ENCODE assay signal across 15 mouse cellular contexts in the genomic region with DNA sequence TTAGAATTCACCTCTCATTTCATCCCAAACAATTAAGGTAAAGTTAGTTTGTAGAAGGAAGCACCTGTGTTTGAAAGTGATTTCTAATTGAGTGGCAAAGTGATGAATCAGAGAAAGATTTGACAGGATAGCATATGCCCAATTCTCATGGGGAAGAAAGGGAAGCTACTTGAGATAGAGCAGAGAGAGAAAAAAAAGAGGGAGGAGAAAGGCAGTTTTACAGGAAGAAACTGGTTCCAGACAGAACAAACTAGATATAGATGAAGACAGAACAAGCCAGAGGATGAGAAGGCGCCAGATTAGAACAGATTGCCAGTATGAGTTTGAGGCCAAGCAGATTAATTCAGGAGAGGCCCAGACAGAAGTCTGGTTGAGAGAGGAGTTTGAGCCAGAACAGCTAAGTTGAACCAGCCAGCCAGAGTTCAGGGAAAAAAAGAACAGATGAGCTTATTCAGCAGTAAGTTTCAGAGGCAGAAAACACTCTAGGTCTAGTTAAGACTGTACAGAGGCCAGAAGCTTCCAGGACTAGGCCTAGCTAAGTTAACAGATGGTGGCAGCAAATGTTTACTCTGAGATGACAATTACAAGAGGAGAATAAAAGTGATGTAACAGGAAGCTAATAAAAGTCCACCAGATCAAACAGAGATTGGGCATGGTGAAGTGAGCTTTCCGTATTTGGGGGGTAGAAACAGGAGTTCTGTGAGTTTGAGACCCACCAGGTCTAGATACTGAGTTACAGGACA. TPM values are rescaled to one million over a fixed set of nuclear protein-coding genes. Genes with fewer than 3 reads are reported as not detected.
DNase-seq lines count a peak whose midpoint lies in the region; ATAC-seq and TF ChIP-seq lines count a peak whose summit lies in the region.
"Had no signal": no experiment of that assay in that cellular context is flagged by ENCODE, and none has a peak within 500 bp of the region (broad histone marks: within the 10 kb centered on the region; RNA-seq: fewer than 3 reads in every experiment).

No protein-coding gene starts in this region.

- H3K27me3 ChIP-seq in lung, postnatal 0 days (replicated peaks; ENCODE audit: insufficient read depth, low read length), result no peaks in the 10 kb centered on the region
- H3K27me3 ChIP-seq in G1E (ENCODE audit: insufficient read depth, low read length), result no peaks in the 10 kb centered on the region
- H3K27me3 ChIP-seq in liver, embryonic 11.5 days (replicated peaks; ENCODE audit: control insufficient read depth, insufficient read depth, low read length), result no peaks in the 10 kb centered on the region
- H3K27me3 ChIP-seq: embryonic facial prominence, embryonic 15.5 days; neural tube, embryonic 12.5 days had no signal

- no peak for ATAC-seq in lung, postnatal 0 days
- ATAC-seq in G1E (ENCODE audit: extremely low read depth, insufficient number of reproducible peaks, low FRiP score, poor library complexity, severe bottlenecking), result no peak
- ATAC-seq in liver, embryonic 11.5 days (replicated peaks; ENCODE audit: low FRiP score), result no peak

- peak; percentile 21 for DNase-seq in lung, postnatal 0 days (ENCODE audit: low spot score)
- DNase-seq in lung, postnatal 36 days, result no peak
- no peak for DNase-seq in G1E (ENCODE audit: low spot score)
- DNase-seq in liver, embryonic 11.5 days (ENCODE audit: low spot score), result no peak
- DNase-seq in yolk sac, embryonic 10.5 days (ENCODE audit: low spot score), result peak; percentile 31
- no peak for DNase-seq in natural killer cell, adult 2 months (ENCODE audit: low spot score in 2 of 2)
- DNase-seq in cerebellum, adult 8-10 months, result no peak
- DNase-seq: adrenal gland, adult 2 months; cerebellum, adult 9-10 months; gastrocnemius, postnatal 14 days; heart, postnatal 10 days; midbrain, embryonic 14.5 days had no signal

- H3K9me3 ChIP-seq in lung, postnatal 0 days (ENCODE audit: low read length), result no peaks in the 10 kb centered on the region
- peaks cover 10% of the 10 kb centered on the region; the same call in 1 of the 2 replicates for H3K9me3 ChIP-seq in G1E (replicated peaks)
- H3K9me3 ChIP-seq in liver, embryonic 11.5 days (ENCODE audit: control insufficient read depth, low read length), result no peaks in the 10 kb centered on the region
- H3K9me3 ChIP-seq: embryonic facial prominence, embryonic 15.5 days; neural tube, embryonic 12.5 days had no signal

- H3K36me3 ChIP-seq in lung, postnatal 0 days (ENCODE audit: insufficient read depth, low read length), result peaks cover 3% of the 10 kb centered on the region; the same call in 1 of the 2 replicates
- peaks cover 50% of the 10 kb centered on the region for H3K36me3 ChIP-seq in G1E (replicated peaks)
- H3K36me3 ChIP-seq in liver, embryonic 11.5 days (ENCODE audit: control insufficient read depth, insufficient read depth, low read length), result peaks cover 6% of the 10 kb centered on the region; the same call in 1 of the 2 replicates

- H3K4me2 ChIP-seq in lung, postnatal 0 days (replicated peaks; ENCODE audit: low read depth, low read length), result no peak overlapping the region
- H3K4me2 ChIP-seq in liver, embryonic 11.5 days, result peak overlapping the region; percentile 81
- H3K4me2 ChIP-seq: embryonic facial prominence, embryonic 15.5 days had no signal

- no peak overlapping the region for H3K4me3 ChIP-seq in lung, postnatal 0 days (ENCODE audit: low read depth, low read length)
- peak overlapping the region; percentile 49; the same call in 1 of the 2 replicates for H3K4me3 ChIP-seq in G1E (ENCODE audit: low read depth, low read length)
- H3K4me3 ChIP-seq in liver, embryonic 11.5 days (ENCODE audit: low read depth, low read length), result no peak overlapping the region
- H3K4me3 ChIP-seq: embryonic facial prominence, embryonic 15.5 days; neural tube, embryonic 12.5 days had no signal

- no peak for TF ChIP-seq CTCF in lung, postnatal 0 days (IDR thresholded peaks at IDR 0.05)
- TF ChIP-seq CTCF in G1E (IDR thresholded peaks at IDR 0.05; ENCODE audit: low read depth, low read length), result no peak

- H3K4me1 ChIP-seq in lung, postnatal 0 days (ENCODE audit: insufficient read depth, low read depth, low read length), result peaks cover 2% of the 10 kb centered on the region; the same call in 1 of the 2 replicates
- H3K4me1 ChIP-seq in G1E (ENCODE audit: insufficient read depth, low read depth, low read length), result peaks cover 56% of the 10 kb centered on the region
- peaks cover 20% of the 10 kb centered on the region for H3K4me1 ChIP-seq in liver, embryonic 11.5 days (replicated peaks; ENCODE audit: control insufficient read depth, insufficient read depth, low read length)

- H3K27ac ChIP-seq in lung, postnatal 0 days (ENCODE audit: low read length), result no peak overlapping the region
- H3K27ac ChIP-seq in liver, embryonic 11.5 days (ENCODE audit: low read depth, low read length), result no peak overlapping the region
- H3K27ac ChIP-seq: embryonic facial prominence, embryonic 15.5 days; macrophage; neural tube, embryonic 12.5 days had no signal

- H3K9ac ChIP-seq in lung, postnatal 0 days (replicated peaks; ENCODE audit: low read depth), result no peak overlapping the region; the same call in 1 of the 2 replicates
- H3K9ac ChIP-seq in liver, embryonic 11.5 days (ENCODE audit: low read depth, low read length), result no peak overlapping the region
- H3K9ac ChIP-seq: embryonic facial prominence, embryonic 15.5 days; neural tube, embryonic 12.5 days had no signal

- TF ChIP-seq EP300 in lung, postnatal 0 days (IDR thresholded peaks at IDR 0.05), result no peak

- WGBS in lung, postnatal 0 days, result 70% methylated on average over 2 of the region's 2 CpGs
- 68% methylated on average over 2 of the region's 2 CpGs for WGBS in liver, embryonic 11.5 days

RNA-seq across cellular contexts. Expression of gene Tmem97, which starts 2.7 kb away (rescaled TPM):
- polyA plus RNA-seq in lung, postnatal 0 days (2015; fragmentation: Nextera tagmentation; extraction: Ambion mirVana), result 36.0 and 46.0 TPM in 2 replicates
- total RNA-seq in G1E (2014; fragmentation: Nextera tagmentation) (54.8 and 65.1 TPM in 2 replicates), G1E (2017) (67.8 and 70.1 TPM in 2 replicates)
- 30.4 and 30.8 TPM in 2 replicates for polyA plus RNA-seq in G1E (2012)
- polyA plus RNA-seq in liver, embryonic 11.5 days (2014; fragmentation: Nextera tagmentation; extraction: Ambion mirVana), result 173 and 183 TPM in 2 replicates

RNA-seq across cellular contexts. Expression of gene Ift20, which starts 11.7 kb away (rescaled TPM):
- polyA plus RNA-seq in lung, postnatal 0 days (2015; fragmentation: Nextera tagmentation; extraction: Ambion mirVana), result 216 and 222 TPM in 2 replicates
- total RNA-seq in G1E (2014; fragmentation: Nextera tagmentation), result 139 and 142 TPM in 2 replicates
- 112 and 118 TPM in 2 replicates for total RNA-seq in G1E (2017)
- polyA plus RNA-seq in G1E (2012), result 35.4 and 46.3 TPM in 2 replicates
- polyA plus RNA-seq in liver, embryonic 11.5 days (2014; fragmentation: Nextera tagmentation; extraction: Ambion mirVana), result 112 and 114 TPM in 2 replicates

RNA-seq across cellular contexts. Expression of gene Tnfaip1, which starts 11.8 kb away (rescaled TPM):
- 93.3 and 96.6 TPM in 2 replicates for polyA plus RNA-seq in lung, postnatal 0 days (2015; fragmentation: Nextera tagmentation; extraction: Ambion mirVana)
- total RNA-seq in G1E (2014; fragmentation: Nextera tagmentation) (11.7 and 12.9 TPM in 2 replicates), G1E (2017) (3.7 and 3.8 TPM in 2 replicates)
- polyA plus RNA-seq in G1E (2012), result 5.1 and 6.0 TPM in 2 replicates
- polyA plus RNA-seq in liver, embryonic 11.5 days (2014; fragmentation: Nextera tagmentation; extraction: Ambion mirVana), result 42.1 and 42.2 TPM in 2 replicates

RNA-seq across cellular contexts. Expression of gene Poldip2, which starts 35.9 kb away (rescaled TPM):
- 105 and 111 TPM in 2 replicates for polyA plus RNA-seq in lung, postnatal 0 days (2015; fragmentation: Nextera tagmentation; extraction: Ambion mirVana)
- total RNA-seq in G1E (2014; fragmentation: Nextera tagmentation), result 72.5 and 92.3 TPM in 2 replicates
- 62.0 and 72.9 TPM in 2 replicates for total RNA-seq in G1E (2017)
- polyA plus RNA-seq in G1E (2012), result 66.1 and 73.0 TPM in 2 replicates
- polyA plus RNA-seq in liver, embryonic 11.5 days (2014; fragmentation: Nextera tagmentation; extraction: Ambion mirVana), result 151 and 154 TPM in 2 replicates

RNA-seq across cellular contexts. Expression of gene Tmem199, which starts 35.9 kb away (rescaled TPM):
- polyA plus RNA-seq in lung, postnatal 0 days (2015; fragmentation: Nextera tagmentation; extraction: Ambion mirVana), result 32.3 and 32.4 TPM in 2 replicates
- total RNA-seq in G1E (2014; fragmentation: Nextera tagmentation), result 19.7 and 25.8 TPM in 2 replicates
- total RNA-seq in G1E (2017), result 51.6 and 60.5 TPM in 2 replicates
- 15.8 and 17.4 TPM in 2 replicates for polyA plus RNA-seq in G1E (2012)
- 59.9 and 61.9 TPM in 2 replicates for polyA plus RNA-seq in liver, embryonic 11.5 days (2014; fragmentation: Nextera tagmentation; extraction: Ambion mirVana)

Comparison
In these comparisons a context has a peak if more than half of its experiments do, and no peak if none do; other contexts are left out.
1. DNase-seq: peak in lung, postnatal 0 days (single experiment) and yolk sac, embryonic 10.5 days (single experiment); none in lung, postnatal 36 days (single experiment), G1E (single experiment), liver, embryonic 11.5 days (single experiment), natural killer cell, adult 2 months (0 of 2) and cerebellum, adult 8-10 months (single experiment).